Mouse (Mus musculus) adipocyte (in vitro differentiated cells): ENCODE results near the gene Fam24b.

Source experiments
- DNase-seq: peaks from one replicate; pipeline ENCODE4 v3.0.0-alpha.2; 2016; ENCODE audit warnings: low spot score

Gene Fam24b

GRCm38 (mm10) chr7:131329416-131329815 lies at the start of gene Fam24b:
Gene Fam24b (minus strand): TSS chr7:131329516.
- DNase-seq, result no peak

GRCm38 (mm10) chr7:131371880-131372651 lies 42.8 kb upstream of the Fam24b start:
- peak; percentile 21 for DNase-seq

GRCm38 (mm10) chr7:131371470-131371860 lies 42.1 kb upstream of the Fam24b start:
- no peak for DNase-seq

- peak; percentile 85 for DNase-seq
Measured at GRCm38 (mm10) chr7:131370648-131371469, 41.5 kb upstream of the Fam24b start, which contains the start of gene Pstk. Gene Pstk (plus strand): TSS chr7:131371141.

GRCm38 (mm10) chr7:131364131-131364530 lies 34.8 kb upstream of the Fam24b start:
- no peak for DNase-seq

- DNase-seq, result peak; percentile 98
Measured at GRCm38 (mm10) chr7:131362615-131363300, 33.4 kb upstream of the Fam24b start, which contains the start of gene 2310057M21Rik. Gene 2310057M21Rik (minus strand): TSS chr7:131362759.

- DNase-seq, result no peak
Measured at GRCm38 (mm10) chr7:131362269-131362614, 32.9 kb upstream of the Fam24b start.

- DNase-seq, result no peak
Measured at GRCm38 (mm10) chr7:131356105-131356504, 26.8 kb upstream of the Fam24b start.

- peak; percentile 21 for DNase-seq
Measured at GRCm38 (mm10) chr7:131345856-131346541, 16.7 kb upstream of the Fam24b start.

GRCm38 (mm10) chr7:131337502-131338068 lies 8.3 kb upstream of the Fam24b start:
- DNase-seq, result no peak

- no peak for DNase-seq
Measured at GRCm38 (mm10) chr7:131333564-131333963, 4.2 kb upstream of the Fam24b start, which contains the start of gene Fam24a. Gene Fam24a (plus strand): TSS chr7:131333864.

- DNase-seq, result no peak
Measured at GRCm38 (mm10) chr7:131331688-131332087, 2.4 kb upstream of the Fam24b start.

- DNase-seq, result no peak
Measured at GRCm38 (mm10) chr7:131327054-131327453, 2.3 kb downstream of the Fam24b start.

GRCm38 (mm10) chr7:131322192-131322591 lies 7.1 kb downstream of the Fam24b start, which contains the start of gene Cuzd1:
Gene Cuzd1 (minus strand): TSS chr7:131322292.
- DNase-seq, result no peak

GRCm38 (mm10) chr7:131318340-131318739 lies 11.0 kb downstream of the Fam24b start:
- no peak for DNase-seq

GRCm38 (mm10) chr7:131317587-131317986 lies 11.7 kb downstream of the Fam24b start:
- no peak for DNase-seq

GRCm38 (mm10) chr7:131314493-131314892 lies 14.8 kb downstream of the Fam24b start:
- DNase-seq, result no peak

- no peak for DNase-seq
Measured at GRCm38 (mm10) chr7:131306733-131307132, 22.6 kb downstream of the Fam24b start.

- no peak for DNase-seq
Measured at GRCm38 (mm10) chr7:131303340-131303739, 26.0 kb downstream of the Fam24b start.

- no peak for DNase-seq
Measured at GRCm38 (mm10) chr7:131297151-131297550, 32.2 kb downstream of the Fam24b start.
